Mouse (Mus musculus) forebrain, embryonic 13.5 days (tissue): ENCODE measurements around the gene Fnip1. TPM values are rescaled to one million over a fixed set of nuclear protein-coding genes. Genes with fewer than 3 reads are reported as not detected.
A peak's percentile ranks its signal among the peaks of the same experiment; 100 is the strongest.

Experiments
- ATAC-seq: fragments of 200-750 bp; cut with Nextera tagmentation; 2 replicates; pipeline ENCODE4 v1.8.0; 2017
- H3K27ac ChIP-seq: fragments of 300-500 bp; sonication (generic); 2 replicates; pipeline ENCODE4 v1.5.1; 2015; ENCODE audit warnings: inconsistent platforms, mild to moderate bottlenecking, moderate library complexity
- H3K27me3 ChIP-seq: fragments of 300-500 bp; sonication (generic); 2 replicates; pipeline ENCODE4 v1.6.1; 2015; ENCODE audit warnings: mild to moderate bottlenecking, inconsistent platforms
- H3K36me3 ChIP-seq: fragments of 300-500 bp; sonication (generic); 2 replicates; pipeline ENCODE4 v1.6.1; 2015; ENCODE audit warnings: mild to moderate bottlenecking, inconsistent platforms; ENCODE audit not compliant: poor library complexity, severe bottlenecking
- H3K4me1 ChIP-seq: fragments of 300-500 bp; sonication (generic); 2 replicates; pipeline ENCODE4 v1.6.1; 2015; ENCODE audit warnings: inconsistent platforms
- H3K4me2 ChIP-seq: fragments of 300-500 bp; sonication (generic); 2 replicates; pipeline ENCODE4 v1.6.1; 2015; ENCODE audit warnings: inconsistent platforms, mild to moderate bottlenecking, moderate library complexity
- H3K4me3 ChIP-seq: fragments of 300-500 bp; sonication (generic); 2 replicates; pipeline ENCODE4 v1.5.1; 2015; ENCODE audit warnings: mild to moderate bottlenecking, inconsistent platforms
- H3K9ac ChIP-seq: fragments of 300-500 bp; sonication (generic); 2 replicates; pipeline ENCODE4 v1.6.1; 2015; ENCODE audit warnings: mild to moderate bottlenecking, inconsistent platforms
- H3K9me3 ChIP-seq: fragments of 300-500 bp; sonication (generic); replicated peaks from 2 replicates; pipeline ENCODE4 v1.6.1; 2016; ENCODE audit warnings: inconsistent platforms
- whole genome bisulfite sequencing: fragments of 180-500 bp; shearing (Covaris S2); methylation state at CpG from one replicate; pipeline ENCODE4 v1.1.7; 2015; 5-methylcytosine and 5-hydroxymethylcytosine counted together
- polyA plus RNA-seq: library from polyadenylated mRNA; unstranded; fragments of >200 nt; fragmentation: Nextera tagmentation; extraction: Ambion mirVana; gene quantifications from 2 replicates; pipeline ENCODE4 v1.2.1, GENCODE M21; 2015

Fnip1 gene
- polyA plus RNA-seq, 1 experiment from 2014 or later, result 10.9 TPM

DNA sequence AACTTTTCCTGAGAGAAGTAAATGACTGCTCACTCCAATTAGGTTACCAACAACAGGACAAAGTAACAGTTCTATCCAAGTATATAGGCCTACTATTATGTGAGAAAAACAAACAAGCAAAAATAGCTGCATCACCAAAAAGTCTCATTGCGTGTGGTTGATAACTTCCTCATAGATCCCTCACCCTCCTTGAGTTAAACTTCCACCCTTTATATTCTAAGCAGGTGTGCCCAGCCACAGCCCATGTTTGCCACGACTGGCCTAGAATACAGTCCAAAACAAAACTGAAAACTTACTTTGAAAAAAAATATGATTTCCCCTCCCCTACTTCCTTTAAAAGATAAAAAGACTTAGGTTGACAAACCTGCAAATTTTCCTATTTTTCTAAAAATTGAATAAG, 90.0 kb downstream of the Fnip1 start:
- no peak for ATAC-seq
- no peaks in the 10 kb centered on the region for H3K36me3 ChIP-seq
- no peak overlapping the region for H3K27ac ChIP-seq
- H3K4me1 ChIP-seq, result peaks cover 18% of the 10 kb centered on the region
- no peak overlapping the region for H3K4me2 ChIP-seq
- H3K9me3 ChIP-seq, result no peaks in the 10 kb centered on the region
- H3K4me3 ChIP-seq, result no peak overlapping the region
- no peaks in the 10 kb centered on the region for H3K27me3 ChIP-seq
- WGBS, result 89% methylated on average over 2 of the region's 2 CpGs
- H3K9ac ChIP-seq, result no peak overlapping the region

DNA sequence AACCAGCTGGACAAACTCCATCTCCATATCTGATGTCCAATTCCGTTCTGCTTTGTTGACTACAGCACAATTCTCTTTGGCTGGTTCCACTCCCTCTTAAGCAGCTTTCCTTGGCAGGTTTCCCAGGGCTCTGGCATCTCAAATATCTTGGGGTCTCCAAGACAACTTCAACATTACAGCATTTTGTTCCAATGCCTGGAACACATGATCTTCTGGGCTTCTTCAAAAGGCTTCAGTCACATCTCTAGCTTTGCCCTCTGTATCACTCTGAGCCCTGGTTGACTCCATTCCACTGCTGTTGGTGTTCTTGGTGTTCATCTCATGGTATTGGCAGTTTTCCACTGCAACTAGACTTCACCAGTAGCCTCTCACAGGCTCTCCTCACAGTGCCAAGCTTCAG, 92.4 kb downstream of the Fnip1 start:
- ATAC-seq, result no peak
- Histone ChIP-seq H3K9ac (no peak overlapping the region), H3K4me1 (0 out of 2 replicates have a peak, but pooled peaks cover 3% of the 10 kb centered on the region), H3K4me3 (no peak overlapping the region), H3K4me2 (no peak overlapping the region), H3K36me3 (no peaks in the 10 kb centered on the region), H3K9me3 (no peaks in the 10 kb centered on the region), H3K27me3 (no peaks in the 10 kb centered on the region), H3K27ac (no peak overlapping the region)
- 66% methylated on average over 1 of the region's 1 CpGs for WGBS

DNA sequence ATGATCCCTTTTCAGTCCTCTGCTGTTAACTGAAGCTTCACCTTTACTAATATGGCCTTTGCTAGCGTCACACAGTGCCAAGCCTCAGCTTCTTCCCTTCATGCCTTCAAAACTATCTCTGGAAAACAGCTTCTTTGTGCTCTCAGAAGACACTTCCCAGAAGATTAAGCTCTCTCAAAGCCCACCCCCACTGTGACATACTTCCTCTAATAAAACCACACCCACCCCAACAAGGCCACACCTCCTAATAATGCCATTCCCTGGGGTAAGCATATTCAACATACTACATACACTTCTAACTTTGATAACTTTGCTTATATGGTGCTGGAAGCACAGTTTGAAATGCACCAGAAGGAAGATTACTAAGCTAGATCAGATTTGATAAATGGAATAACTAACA, 92.9 kb downstream of the Fnip1 start:
- WGBS, result 97% methylated on average over 1 of the region's 1 CpGs
- H3K27ac ChIP-seq, result no peak overlapping the region
- H3K4me1 ChIP-seq, result 0 out of 2 replicates have a peak, but pooled peaks cover 3% of the 10 kb centered on the region
- no peak overlapping the region for H3K4me3 ChIP-seq
- H3K9me3 ChIP-seq, result no peaks in the 10 kb centered on the region
- no peak overlapping the region for H3K9ac ChIP-seq
- no peaks in the 10 kb centered on the region for H3K27me3 ChIP-seq
- no peaks in the 10 kb centered on the region for H3K36me3 ChIP-seq
- H3K4me2 ChIP-seq, result no peak overlapping the region
- ATAC-seq, result no peak

DNA sequence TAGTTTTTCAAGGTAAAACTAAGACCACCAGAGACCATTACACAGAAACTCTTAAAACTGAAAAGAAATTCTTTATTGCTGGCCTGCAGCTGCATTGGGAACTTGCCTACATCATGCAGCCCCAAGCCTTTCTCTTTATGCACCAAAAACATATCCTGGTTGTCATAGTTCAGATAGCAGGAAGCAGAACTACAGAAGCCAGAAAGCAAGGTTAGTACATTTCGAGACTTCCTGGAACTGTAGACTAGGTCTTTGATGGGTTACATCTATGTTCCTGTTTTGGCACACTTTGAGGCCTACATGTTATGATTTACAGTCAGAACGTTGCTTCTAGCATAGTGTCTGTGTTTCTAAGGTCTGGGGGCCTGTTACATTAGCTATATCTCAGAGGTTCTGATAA, 95.8 kb downstream of the Fnip1 start:
- H3K4me1 ChIP-seq, result peaks cover 9% of the 10 kb centered on the region
- H3K36me3 ChIP-seq, result no peaks in the 10 kb centered on the region
- whole genome bisulfite sequencing, result 88% methylated on average over 2 of the region's 2 CpGs
- no peak overlapping the region for H3K27ac ChIP-seq
- no peak for ATAC-seq
- H3K27me3 ChIP-seq, result no peaks in the 10 kb centered on the region
- H3K9me3 ChIP-seq, result no peaks in the 10 kb centered on the region
- H3K9ac ChIP-seq, result no peak overlapping the region
- H3K4me2 ChIP-seq, result no peak overlapping the region
- H3K4me3 ChIP-seq, result no peak overlapping the region

DNA sequence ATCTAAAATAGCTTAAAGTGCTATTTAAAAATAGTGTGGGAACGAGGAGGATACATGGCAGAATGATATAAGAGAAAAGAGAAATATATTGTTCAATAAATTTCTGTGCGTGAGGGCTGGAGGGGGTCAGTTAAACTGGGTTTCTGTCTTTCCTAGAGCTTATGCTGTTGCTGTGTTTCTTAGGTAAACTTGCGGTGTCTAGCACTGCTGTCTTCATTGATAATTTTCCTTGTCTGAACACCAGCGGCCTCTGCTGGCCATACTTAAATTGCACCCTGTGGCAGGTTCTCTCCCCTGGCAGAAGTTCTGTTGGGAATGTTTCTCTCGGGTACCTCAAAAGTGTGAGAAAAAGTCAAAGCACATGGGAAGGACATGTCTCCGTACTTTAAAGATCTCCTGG, 96.9 kb downstream of the Fnip1 start:
- Histone ChIP-seq H3K9ac (no peak overlapping the region), H3K9me3 (no peaks in the 10 kb centered on the region), H3K4me2 (no peak overlapping the region), H3K4me3 (no peak overlapping the region), H3K4me1 (peaks cover 16% of the 10 kb centered on the region), H3K27me3 (no peaks in the 10 kb centered on the region), H3K36me3 (no peaks in the 10 kb centered on the region), H3K27ac (no peak overlapping the region)
- ATAC-seq, result no peak
- WGBS, result 49% methylated on average over 6 of the region's 6 CpGs

DNA sequence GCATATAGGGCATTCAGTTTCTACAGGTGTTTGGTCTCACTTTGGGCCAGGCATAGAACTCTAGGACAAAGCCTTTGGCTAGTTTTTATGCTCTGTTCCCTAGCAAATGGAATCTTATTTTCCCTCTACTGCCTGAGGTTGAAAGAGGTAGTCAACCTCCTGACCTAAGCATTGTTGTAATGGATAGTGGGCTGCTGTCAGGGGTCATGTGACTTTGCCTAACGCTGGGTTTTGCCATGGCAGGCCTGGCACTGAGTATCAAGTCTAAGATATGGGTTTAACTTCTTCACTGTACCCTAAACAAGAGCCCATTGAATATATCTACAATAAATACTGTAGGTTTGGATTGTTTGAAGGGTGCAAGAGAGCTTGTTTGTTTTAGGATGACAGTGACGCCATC, 101.0 kb downstream of the Fnip1 start:
- H3K9me3 ChIP-seq, result no peaks in the 10 kb centered on the region
- no peak overlapping the region for H3K27ac ChIP-seq
- WGBS, result 65% methylated on average over 2 of the region's 2 CpGs

DNA sequence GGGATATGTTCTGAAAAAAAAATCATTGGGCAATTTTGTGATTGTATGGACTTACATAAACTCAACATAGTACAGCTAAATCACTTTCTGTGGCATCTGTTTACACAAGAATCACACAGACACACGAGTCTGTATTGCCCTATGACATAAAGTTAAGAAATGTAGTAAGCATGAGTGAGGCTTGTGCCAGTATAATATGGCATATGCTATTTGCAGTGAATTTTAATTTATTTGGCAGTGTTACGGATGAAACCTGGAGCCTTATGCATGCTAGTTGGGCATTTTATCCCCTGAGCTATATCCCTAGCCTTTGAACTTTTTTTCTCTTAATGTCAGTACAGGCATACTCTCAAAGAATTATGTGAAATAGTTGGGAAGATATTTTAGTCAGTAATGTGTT, 101.5 kb downstream of the Fnip1 start:
- peak; percentile 27; the same call in 1 of the 2 replicates for ATAC-seq
- H3K4me1 ChIP-seq, result peaks cover 19% of the 10 kb centered on the region
- H3K36me3 ChIP-seq, result no peaks in the 10 kb centered on the region
- H3K27ac ChIP-seq, result peak overlapping the region; percentile 54; the same call in 1 of the 2 replicates
- H3K9ac ChIP-seq, result no peak overlapping the region
- H3K4me2 ChIP-seq, result no peak overlapping the region
- no peaks in the 10 kb centered on the region for H3K9me3 ChIP-seq
- WGBS, result 81% methylated on average over 2 of the region's 2 CpGs
- H3K4me3 ChIP-seq, result no peak overlapping the region
- H3K27me3 ChIP-seq, result no peaks in the 10 kb centered on the region

More for the DNA sequence above, 101.0 kb downstream of the Fnip1 start:
- Histone ChIP-seq H3K4me2 (no peak overlapping the region), H3K4me1 (peaks cover 19% of the 10 kb centered on the region), H3K4me3 (no peak overlapping the region), H3K27me3 (no peaks in the 10 kb centered on the region), H3K36me3 (no peaks in the 10 kb centered on the region), H3K9ac (no peak overlapping the region)
- no peak for ATAC-seq

DNA sequence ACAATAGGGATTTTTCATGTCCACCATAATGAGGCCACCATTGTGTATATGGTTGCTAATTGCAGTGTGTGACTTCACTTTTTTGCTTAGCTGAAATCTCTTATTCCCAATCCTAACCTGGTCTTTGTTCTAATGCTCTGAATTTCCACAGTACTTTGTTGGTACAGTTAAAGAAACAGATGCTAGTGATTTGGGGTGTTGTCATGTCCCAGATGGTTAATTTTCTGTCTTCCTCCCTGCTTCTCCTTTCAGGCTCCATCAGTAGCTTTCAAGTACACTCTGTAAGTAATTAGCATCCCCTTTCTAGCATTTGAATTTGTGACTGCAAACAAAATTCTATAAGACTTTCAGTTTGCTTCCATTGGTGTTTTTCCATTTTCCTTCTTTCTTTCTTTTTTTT, 102.3 kb downstream of the Fnip1 start:
- Histone ChIP-seq H3K4me2 (no peak overlapping the region), H3K27ac (peak overlapping the region; percentile 54; the same call in 1 of the 2 replicates), H3K4me3 (no peak overlapping the region), H3K4me1 (peaks cover 19% of the 10 kb centered on the region), H3K9ac (no peak overlapping the region), H3K27me3 (no peaks in the 10 kb centered on the region), H3K9me3 (no peaks in the 10 kb centered on the region), H3K36me3 (no peaks in the 10 kb centered on the region)
- peak; percentile 36; the same call in 1 of the 2 replicates for ATAC-seq

DNA sequence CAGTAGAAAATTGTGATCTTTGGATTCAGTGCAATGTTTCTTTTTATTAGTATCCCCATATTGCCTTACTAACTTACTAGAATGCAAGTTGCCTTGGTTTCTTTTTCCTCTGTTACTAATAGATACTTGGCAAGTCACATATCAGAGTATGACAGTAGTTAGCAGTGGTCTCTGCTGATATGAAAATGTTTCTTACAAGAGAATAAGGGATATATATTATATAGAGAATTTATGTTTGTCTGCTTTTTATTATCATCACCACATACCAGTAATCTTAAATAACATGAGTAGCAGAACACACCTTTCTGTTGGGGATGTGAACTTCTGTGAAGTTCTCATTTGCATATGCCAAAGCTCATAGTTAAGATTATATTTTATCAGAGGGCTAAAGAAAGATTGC, 104.4 kb downstream of the Fnip1 start:
- no peaks in the 10 kb centered on the region for H3K9me3 ChIP-seq
- H3K27me3 ChIP-seq, result no peaks in the 10 kb centered on the region
- H3K4me3 ChIP-seq, result no peak overlapping the region
- ATAC-seq, result no peak
- no peak overlapping the region for H3K9ac ChIP-seq
- no peaks in the 10 kb centered on the region for H3K36me3 ChIP-seq
- no peak overlapping the region for H3K27ac ChIP-seq
- H3K4me1 ChIP-seq, result peaks cover 19% of the 10 kb centered on the region
- H3K4me2 ChIP-seq, result no peak overlapping the region

DNA sequence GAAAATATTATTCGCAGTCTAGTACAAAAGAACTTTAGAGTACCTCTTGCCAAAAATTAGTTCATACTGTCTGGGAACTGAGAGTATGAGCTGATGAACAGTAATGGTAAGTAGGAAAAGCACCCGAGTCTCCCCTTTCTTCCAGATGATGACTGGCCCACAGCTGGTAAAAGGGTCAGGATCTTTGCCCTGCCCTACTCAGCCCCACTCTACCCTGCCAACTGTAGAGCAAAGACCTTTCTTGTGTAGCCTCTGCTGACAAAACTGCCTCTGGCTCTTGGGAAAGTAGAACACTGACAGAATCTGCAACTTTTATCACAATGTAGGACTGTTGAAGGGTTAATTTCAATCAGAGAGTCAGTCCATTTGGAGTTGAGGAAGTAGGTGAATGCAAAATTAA, 117.0 kb downstream of the Fnip1 start:
- H3K27me3 ChIP-seq, result no peaks in the 10 kb centered on the region
- WGBS, result 95% methylated on average over 2 of the region's 2 CpGs
- no peaks in the 10 kb centered on the region for H3K36me3 ChIP-seq
- H3K4me2 ChIP-seq, result no peak overlapping the region
- no peaks in the 10 kb centered on the region for H3K9me3 ChIP-seq
- H3K4me1 ChIP-seq, result no peaks in the 10 kb centered on the region
- no peak for ATAC-seq
- H3K4me3 ChIP-seq, result no peak overlapping the region
- H3K27ac ChIP-seq, result no peak overlapping the region
- H3K9ac ChIP-seq, result no peak overlapping the region

DNA sequence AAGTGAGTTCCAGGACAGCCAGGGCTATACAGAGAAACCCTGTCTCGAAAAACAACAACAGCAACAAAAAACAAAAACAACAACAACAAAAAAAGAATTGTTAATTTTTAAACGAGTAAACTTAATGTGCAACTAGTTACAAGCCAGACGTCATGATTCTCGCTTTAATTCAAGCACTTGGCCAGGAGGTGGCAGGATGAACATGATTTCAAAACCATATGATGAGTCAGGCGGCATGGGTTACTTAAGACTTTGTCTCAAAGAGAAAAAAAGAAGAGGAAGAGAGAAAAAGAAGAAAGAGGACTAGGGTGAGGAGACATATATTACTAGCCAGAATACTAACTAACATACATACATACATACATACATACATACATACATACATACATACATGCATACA, 124.8 kb downstream of the Fnip1 start:
- H3K4me1 ChIP-seq, result no peaks in the 10 kb centered on the region
- no peaks in the 10 kb centered on the region for H3K36me3 ChIP-seq
- no peak for ATAC-seq
- no peak overlapping the region for H3K27ac ChIP-seq
- H3K27me3 ChIP-seq, result no peaks in the 10 kb centered on the region
- no peaks in the 10 kb centered on the region for H3K9me3 ChIP-seq
- H3K4me3 ChIP-seq, result no peak overlapping the region
- no peak overlapping the region for H3K4me2 ChIP-seq
- 90% methylated on average over 5 of the region's 5 CpGs for whole genome bisulfite sequencing
- no peak overlapping the region for H3K9ac ChIP-seq
